Comparison of ENCODE assay signal across 8 mouse cellular contexts in the genomic region with DNA sequence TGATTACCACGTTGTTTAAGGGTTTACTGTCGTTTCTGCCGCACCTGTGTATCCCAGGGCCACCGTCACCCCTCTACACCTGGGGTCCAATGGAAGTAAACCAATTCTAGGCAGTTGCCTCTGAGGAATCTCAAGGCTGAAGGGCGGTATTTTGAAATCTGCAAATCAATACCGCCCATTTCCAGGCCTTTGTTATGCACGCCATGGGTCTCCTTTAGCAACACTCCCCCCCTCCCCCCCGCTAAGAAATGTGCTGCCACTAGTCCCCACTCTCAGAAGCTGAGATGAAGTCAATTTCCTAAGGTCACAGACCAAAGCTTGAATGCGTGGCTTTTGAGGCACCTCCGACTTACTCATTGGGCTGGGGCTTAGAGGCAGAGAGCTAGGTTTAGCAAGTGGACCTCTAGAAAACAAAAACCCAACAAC. TPM values are rescaled to one million over a fixed set of nuclear protein-coding genes. Genes with fewer than 3 reads are reported as not detected.
DNase-seq lines count a peak whose midpoint lies in the region; ATAC-seq and TF ChIP-seq lines count a peak whose summit lies in the region.

No protein-coding gene starts in this region.

- no peaks in the 10 kb centered on the region for H3K9me3 ChIP-seq in hindbrain, embryonic 11.5 days (ENCODE audit: control insufficient read depth, low read length)
- H3K9me3 ChIP-seq in lung, postnatal 0 days (ENCODE audit: low read length) = no peaks in the 10 kb centered on the region

- H3K4me1 ChIP-seq in hindbrain, embryonic 11.5 days (replicated peaks; ENCODE audit: control insufficient read depth, insufficient read depth, low read length) = no peaks in the 10 kb centered on the region
- H3K4me1 ChIP-seq in lung, postnatal 0 days (ENCODE audit: insufficient read depth, low read depth, low read length) = 0 out of 2 replicates have a peak, but pooled peaks cover 2% of the 10 kb centered on the region

- TF ChIP-seq EP300 in lung, postnatal 0 days (IDR thresholded peaks at IDR 0.05) = no peak

- intact Hi-C loops in left cerebral cortex, postnatal 4 days (cut with DNase I) = loop anchor here (10.0 kb wide), 1 partner anchor 137 kb away; the partner anchor contains the start of gene Rbm43
- intact Hi-C loops in left cerebral cortex, postnatal 36 days (cut with DNase I) = loop anchor here (2.0 to 10.0 kb wide), 2 partner anchors 99 to 137 kb away; partner anchors contain the start of genes Nmi and Rbm43
- intact Hi-C loops in gastrocnemius, postnatal 14 days (cut with DNase I; ENCODE audit: low total_unique reads) = no loop called here

- H3K27me3 ChIP-seq in hindbrain, embryonic 11.5 days (ENCODE audit: control insufficient read depth, insufficient read depth, low read length) = no peaks in the 10 kb centered on the region
- H3K27me3 ChIP-seq in lung, postnatal 0 days (replicated peaks; ENCODE audit: insufficient read depth, low read length) = no peaks in the 10 kb centered on the region

- DNase-seq in left cerebral cortex, postnatal 4 days = peak; percentile 6
- no peak for DNase-seq in left cerebral cortex, postnatal 36 days (ENCODE audit: low spot score in 2 of 2)
- DNase-seq in c-Kit-negative CD71-positive TER-119-positive erythroid progenitor cells, embryonic 14.5 days (ENCODE audit: low read depth, low spot score) = peak; percentile 11
- DNase-seq in hindbrain, embryonic 11.5 days (ENCODE audit: low spot score) = peak; percentile 63
- peak; percentile 49 for DNase-seq in lung, postnatal 0 days (ENCODE audit: low spot score)
- no peak for DNase-seq in urinary bladder, adult 18-20 months (ENCODE audit: low spot score in 2 of 2)
- no peak for DNase-seq in gastrocnemius, postnatal 14 days
- no peak for DNase-seq in adipocyte (ENCODE audit: low spot score)

- TF ChIP-seq CTCF in lung, postnatal 0 days (IDR thresholded peaks at IDR 0.05) = no peak

- peak; percentile 68 for ATAC-seq in hindbrain, embryonic 11.5 days (ENCODE audit: low FRiP score)
- ATAC-seq in lung, postnatal 0 days = peak; percentile 27

- H3K4me3 ChIP-seq in hindbrain, embryonic 11.5 days (ENCODE audit: low read depth, low read length) = peak overlapping the region; percentile 98
- peak overlapping the region; percentile 93 for H3K4me3 ChIP-seq in lung, postnatal 0 days (ENCODE audit: low read depth, low read length)

- WGBS in hindbrain, embryonic 11.5 days = under 1% methylated on average over 10 of the region's 10 CpGs
- WGBS in lung, postnatal 0 days = 7% methylated on average over 10 of the region's 10 CpGs

- peak overlapping the region; percentile 93 for H3K9ac ChIP-seq in hindbrain, embryonic 11.5 days (ENCODE audit: low read depth, low read length)
- H3K9ac ChIP-seq in lung, postnatal 0 days (replicated peaks; ENCODE audit: low read depth) = 0 out of 2 replicates have a peak overlapping the region, but pooled peaks have one; percentile 86

- no peaks in the 10 kb centered on the region for H3K36me3 ChIP-seq in hindbrain, embryonic 11.5 days (ENCODE audit: control insufficient read depth, insufficient read depth, low read length)
- H3K36me3 ChIP-seq in lung, postnatal 0 days (ENCODE audit: insufficient read depth, low read length) = no peaks in the 10 kb centered on the region

- H3K27ac ChIP-seq in hindbrain, embryonic 11.5 days (ENCODE audit: low read depth, low read length) = peak overlapping the region; percentile 76
- H3K27ac ChIP-seq in lung, postnatal 0 days (ENCODE audit: low read length) = peak overlapping the region; percentile 87

- H3K4me2 ChIP-seq in hindbrain, embryonic 11.5 days (replicated peaks; ENCODE audit: low read depth, low read length) = peak overlapping the region; percentile 63
- peak overlapping the region; percentile 78 for H3K4me2 ChIP-seq in lung, postnatal 0 days (replicated peaks; ENCODE audit: low read depth, low read length)

RNA-seq across cellular contexts. Expression of gene Rif1, which starts 0.6 kb away (rescaled TPM):
- 10 to 100 TPM; 28.2 to 30.9 TPM for total RNA-seq in left cerebral cortex, postnatal 4 days (2021)
- total RNA-seq in left cerebral cortex, postnatal 36 days (2021) = 10 to 100 TPM; 21.2 to 32.0 TPM
- polyA plus RNA-seq in hindbrain, embryonic 11.5 days (2014; fragmentation: Nextera tagmentation; extraction: Ambion mirVana) = 46.7 and 47.7 TPM in 2 replicates
- 14.4 and 17.5 TPM in 2 replicates for polyA plus RNA-seq in lung, postnatal 0 days (2015; fragmentation: Nextera tagmentation; extraction: Ambion mirVana)
- total RNA-seq in gastrocnemius, postnatal 14 days (2021) = 1 to 10 TPM; 7.5 to 9.3 TPM

RNA-seq across cellular contexts. Expression of gene Tnfaip6, which starts 34.3 kb away (rescaled TPM):
- total RNA-seq in left cerebral cortex, postnatal 4 days (2021) = 1 to 10 TPM; 2.2 to 2.3 TPM
- total RNA-seq in left cerebral cortex, postnatal 36 days (2021) = 1 to 10 TPM; 6.0 to 8.4 TPM
- 30.1 and 31.2 TPM in 2 replicates for polyA plus RNA-seq in hindbrain, embryonic 11.5 days (2014; fragmentation: Nextera tagmentation; extraction: Ambion mirVana)
- polyA plus RNA-seq in lung, postnatal 0 days (2015; fragmentation: Nextera tagmentation; extraction: Ambion mirVana) = 1.6 and 1.9 TPM in 2 replicates
- 1 to 10 TPM; 2.0 to 3.6 TPM for total RNA-seq in gastrocnemius, postnatal 14 days (2021)

Comparison
In these comparisons a context has a peak if more than half of its experiments do, and no peak if none do; other contexts are left out.
1. DNase-seq: peak in left cerebral cortex, postnatal 4 days (single experiment), c-Kit-negative CD71-positive TER-119-positive erythroid progenitor cells, embryonic 14.5 days (single experiment), hindbrain, embryonic 11.5 days (single experiment) and lung, postnatal 0 days (single experiment); none in left cerebral cortex, postnatal 36 days (0 of 2), urinary bladder, adult 18-20 months (0 of 2), gastrocnemius, postnatal 14 days (single experiment) and adipocyte (single experiment).